Mouse (Mus musculus) erythroid progenitor cell, adult 5-6 weeks (primary cell): Measurements from ENCODE around the gene Tmbim6. TPM values are rescaled to one million over a fixed set of nuclear protein-coding genes. Genes with fewer than 3 reads are reported as not detected.

ENCODE experiments used
- ATAC-seq: replicated peaks from 2 replicates; pipeline ENCODE4 v1.8.0; 2016; ENCODE audit warnings: moderate number of reproducible peaks, mild to moderate bottlenecking, moderate TSS enrichment, inconsistent platforms; ENCODE audit not compliant: poor library complexity, low FRiP score, severe bottlenecking
- total RNA-seq, 2 experiments: library from RNA; stranded (forward) in 1 of 2; stranded (reverse) in 1 of 2; fragments of 150-400 nt in 1 of 2; fragments of 186-747, 209-891 nt in 1 of 2; gene quantifications; 2 replicates each; pipeline versions ENCODE4 v1.2.3 to v1.2.4; 2015 to 2017; ENCODE audit warnings: low replicate concordance in 2 of 2

The Tmbim6 gene
- total RNA-seq, 2 experiments from 2014 or later: 95.3 to 219 TPM

DNA sequence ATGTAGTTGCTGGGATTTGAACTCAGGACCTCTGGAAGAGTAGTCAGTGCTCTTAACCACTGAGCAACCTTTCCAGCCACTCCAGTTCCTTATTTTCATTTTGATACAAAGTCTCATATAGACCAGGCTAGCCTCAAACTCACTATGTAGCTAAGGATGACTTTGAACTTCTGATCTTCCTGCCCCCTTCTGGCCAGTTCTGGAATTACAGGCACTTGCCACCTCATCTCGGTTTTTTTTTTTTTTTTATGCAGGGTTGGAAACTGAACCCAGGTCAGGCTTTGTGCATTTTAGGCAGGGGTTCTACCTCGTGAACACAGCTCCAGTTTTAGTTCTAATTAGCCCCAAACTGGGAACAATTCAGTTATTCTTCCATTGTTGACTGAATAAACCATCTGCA is 23.1 kb downstream of the Tmbim6 start:
- 0 out of 2 replicates have a peak, but pooled peaks have one; percentile 42 for ATAC-seq

DNA sequence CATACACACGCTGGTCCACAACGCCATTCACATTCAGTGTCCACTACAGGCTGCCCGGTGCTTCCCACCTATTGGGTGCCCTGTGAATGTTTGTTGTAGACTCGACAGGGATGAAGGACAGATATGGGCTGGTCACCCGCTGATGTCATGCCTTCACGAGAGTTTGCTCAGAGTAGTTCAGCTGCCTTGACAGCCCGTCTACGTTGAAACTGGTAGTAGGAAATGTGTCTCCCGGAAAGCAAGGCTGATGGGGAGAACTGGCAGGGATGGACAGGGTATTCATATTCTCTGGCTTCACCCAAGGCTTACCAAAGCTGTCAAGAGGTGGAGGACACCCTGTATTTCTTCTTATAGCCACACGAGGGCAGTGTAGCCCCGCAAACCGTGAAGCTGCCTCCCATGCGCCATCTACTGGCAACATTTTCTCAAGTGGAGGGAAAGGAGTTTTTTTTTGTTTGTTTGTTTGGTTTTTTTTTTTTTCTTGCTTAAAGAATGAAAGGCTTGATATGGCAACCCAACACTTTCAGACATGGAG is 23.7 kb downstream of the Tmbim6 start:
- ATAC-seq: peak; percentile 85

DNA sequence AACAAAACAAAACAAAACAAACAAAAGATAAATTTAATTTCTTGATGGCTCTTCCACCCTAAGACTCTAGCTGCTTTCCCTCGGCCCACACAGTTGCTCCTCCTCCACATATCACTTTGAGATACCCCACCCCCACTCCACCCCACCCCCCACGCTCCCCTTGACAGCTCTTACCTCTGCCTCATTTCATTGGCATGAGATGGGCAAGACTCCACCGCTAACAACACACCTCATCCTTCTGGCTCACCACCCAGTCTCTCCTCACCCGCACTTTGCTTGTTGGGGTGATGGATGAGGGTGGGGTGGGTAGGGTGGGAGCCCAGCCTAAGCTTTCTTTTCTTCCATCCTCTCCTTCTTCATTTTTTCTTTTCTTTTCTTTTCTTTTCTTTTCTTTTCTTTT is 24.3 kb downstream of the Tmbim6 start:
- no peak for ATAC-seq

DNA sequence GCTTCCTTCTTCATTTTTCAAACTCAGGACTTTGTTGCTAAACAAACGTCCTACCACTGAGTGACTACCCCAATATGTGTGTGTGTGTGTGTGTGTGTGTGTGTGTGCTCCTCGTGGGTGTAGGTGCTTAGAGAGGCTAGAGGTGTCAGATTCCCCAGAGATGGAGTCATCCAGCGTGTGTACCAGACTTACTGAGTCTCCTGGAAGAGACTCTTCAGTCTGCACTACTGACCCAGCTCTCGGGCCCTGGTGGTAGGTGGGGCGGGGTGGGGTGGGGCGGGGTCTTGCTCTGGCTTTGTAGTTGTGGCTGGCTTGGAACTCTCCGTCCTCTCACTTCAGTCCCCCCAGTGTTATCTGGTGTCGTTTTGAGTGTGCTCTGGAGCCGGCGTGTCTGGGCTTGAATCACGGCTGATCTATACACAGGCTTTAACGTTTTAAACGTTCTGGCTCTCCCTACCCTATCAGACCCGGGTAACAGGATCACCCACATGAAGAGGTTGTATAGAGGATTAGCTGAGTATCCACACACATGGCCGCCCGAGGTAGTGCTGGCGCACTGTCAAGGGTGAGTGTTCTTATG is 25.1 kb downstream of the Tmbim6 start:
- no peak for ATAC-seq

DNA sequence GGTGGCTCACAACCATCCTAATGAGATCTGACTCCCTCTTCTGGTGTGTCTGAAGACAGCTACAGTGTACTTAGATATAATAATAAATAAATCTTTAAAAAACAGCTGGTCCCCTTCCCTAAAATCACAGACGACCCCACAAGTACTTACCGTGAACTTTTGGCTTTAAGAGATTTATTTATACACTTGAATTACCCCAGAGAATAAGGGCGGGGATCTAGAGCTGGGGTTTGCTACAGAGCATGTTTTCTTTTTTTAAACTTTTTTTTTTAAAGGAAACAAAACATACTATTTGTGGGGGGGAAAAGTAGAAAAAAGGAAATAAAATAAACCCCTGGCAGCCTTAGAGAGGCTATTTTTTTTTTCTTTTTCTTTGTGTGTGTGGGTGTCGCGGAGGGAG is 27.4 kb downstream of the Tmbim6 start:
- ATAC-seq: no peak

DNA sequence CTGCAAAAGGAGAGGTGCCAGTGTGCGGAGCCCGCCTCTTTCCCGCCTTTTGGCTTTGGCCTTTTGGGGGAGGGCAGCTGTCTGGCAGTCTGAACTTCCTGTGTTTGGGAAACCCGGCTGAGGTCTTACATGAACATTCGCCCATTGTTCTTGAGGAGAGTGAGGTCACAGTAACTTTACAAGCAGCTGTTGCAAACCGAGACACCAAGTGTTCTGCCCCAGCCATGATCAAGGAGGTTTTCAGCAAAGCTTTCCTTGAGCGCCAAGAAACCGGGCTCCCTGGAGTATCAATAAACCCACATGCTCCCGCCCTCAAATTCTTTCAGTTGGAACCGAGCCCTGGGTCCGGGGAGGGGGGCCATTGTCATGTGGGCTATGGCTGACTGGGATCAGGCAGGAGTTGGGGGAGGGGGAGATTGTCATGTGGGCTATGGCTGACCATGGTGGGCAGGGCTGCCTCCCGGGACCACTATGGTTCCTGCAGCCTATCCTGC is 27.9 kb downstream of the Tmbim6 start:
- ATAC-seq: no peak

DNA sequence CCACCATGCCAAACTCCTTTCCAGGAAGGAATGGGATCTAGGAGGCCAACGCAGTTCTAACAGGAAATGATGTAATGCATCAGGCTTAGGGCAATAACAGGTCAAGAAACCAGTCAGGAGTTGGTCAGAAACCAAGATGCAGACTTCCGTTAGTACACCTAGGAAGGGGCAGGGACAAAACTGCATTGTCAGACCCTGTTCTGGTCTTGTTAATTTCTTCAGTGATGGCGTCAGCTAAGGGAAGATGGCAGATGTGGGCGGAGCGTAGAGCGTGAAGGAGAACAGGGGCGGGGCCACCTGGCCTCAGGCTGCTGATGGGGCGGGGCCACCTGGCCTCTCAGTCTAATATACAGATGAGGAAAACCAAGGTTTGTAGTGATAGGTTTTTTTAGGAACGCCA is 28.5 kb downstream of the Tmbim6 start:
- 0 out of 2 replicates have a peak, but pooled peaks have one; percentile 49 for ATAC-seq

DNA sequence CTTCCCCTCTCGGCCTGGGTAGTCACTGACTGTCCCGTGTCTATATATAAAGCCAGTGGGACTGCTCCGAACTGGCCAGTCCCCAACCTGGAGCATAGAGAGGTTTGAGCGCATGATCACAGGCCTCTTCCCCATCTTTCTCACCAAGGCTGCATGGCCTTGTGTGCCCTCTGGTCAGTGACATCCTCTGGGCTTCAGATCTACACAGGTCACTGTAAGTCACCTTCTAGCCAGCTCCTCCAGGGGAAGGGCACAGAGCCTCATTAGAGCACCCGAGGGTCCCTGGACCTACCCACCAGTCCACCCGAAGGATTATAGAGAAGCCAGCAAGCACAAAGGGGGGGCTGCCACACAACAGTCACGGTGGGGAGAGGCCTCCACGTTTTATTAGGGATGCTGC is 29.0 kb downstream of the Tmbim6 start:
- ATAC-seq: no peak

DNA sequence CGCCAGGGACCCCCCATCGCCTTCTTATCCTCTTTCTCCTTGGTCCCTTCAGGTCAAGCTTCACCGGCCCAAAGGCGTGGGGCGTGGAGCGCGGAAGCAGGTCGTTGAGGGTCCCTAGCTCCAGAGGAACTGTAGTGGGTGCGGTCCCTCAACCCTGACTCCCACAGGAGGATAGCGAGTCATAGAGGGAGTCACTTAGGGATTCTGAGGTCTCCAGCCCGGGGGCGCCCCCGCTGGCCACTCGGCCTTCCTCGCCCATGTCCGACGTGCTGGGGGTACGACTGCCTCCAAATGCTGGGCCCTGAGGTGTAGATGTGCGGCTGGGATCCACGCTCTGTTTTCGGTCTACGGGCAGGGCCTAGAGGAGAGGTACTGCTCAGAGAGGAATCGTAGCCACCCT is 29.9 kb downstream of the Tmbim6 start:
- no peak for ATAC-seq

DNA sequence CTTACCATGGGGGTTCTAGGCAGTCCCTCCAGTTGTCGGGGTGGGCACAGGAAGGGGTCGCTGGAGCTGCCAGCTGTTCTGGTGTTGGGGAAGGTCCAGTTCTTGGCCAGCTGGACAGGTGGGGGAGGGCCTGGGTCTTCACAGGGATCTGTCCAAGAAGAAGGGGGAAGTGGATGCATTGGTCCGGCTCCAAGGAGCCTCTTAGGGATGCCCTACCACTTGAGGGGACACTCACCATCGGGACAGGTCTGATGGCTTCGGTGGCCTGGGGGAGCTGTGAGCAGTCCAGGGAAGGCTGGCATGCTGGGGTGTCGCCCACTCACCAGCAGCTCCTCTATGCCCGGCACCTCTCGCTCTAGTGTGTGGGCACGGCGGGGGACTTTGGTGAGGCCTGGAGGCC is 30.4 kb downstream of the Tmbim6 start:
- ATAC-seq: no peak

DNA sequence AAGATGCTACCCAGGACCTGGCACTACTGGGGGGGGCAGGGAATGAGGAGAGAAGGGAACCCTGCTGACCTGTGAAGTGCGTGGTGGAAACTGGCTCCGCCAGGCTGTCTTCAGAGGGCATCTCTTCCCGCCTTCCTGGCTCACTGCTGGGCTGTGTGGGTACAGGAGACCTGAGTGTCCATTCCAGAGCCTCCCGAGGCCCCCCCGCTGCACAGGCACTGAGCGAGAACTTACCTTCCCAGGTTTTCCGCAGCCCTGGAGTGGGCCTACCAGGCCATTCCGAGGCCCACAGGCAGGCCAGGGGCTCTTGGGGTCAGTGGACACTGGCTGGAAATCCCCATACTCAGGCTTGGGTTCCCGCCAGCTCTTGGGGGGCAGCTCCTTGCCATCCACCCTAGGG is 31.2 kb downstream of the Tmbim6 start:
- no peak for ATAC-seq

DNA sequence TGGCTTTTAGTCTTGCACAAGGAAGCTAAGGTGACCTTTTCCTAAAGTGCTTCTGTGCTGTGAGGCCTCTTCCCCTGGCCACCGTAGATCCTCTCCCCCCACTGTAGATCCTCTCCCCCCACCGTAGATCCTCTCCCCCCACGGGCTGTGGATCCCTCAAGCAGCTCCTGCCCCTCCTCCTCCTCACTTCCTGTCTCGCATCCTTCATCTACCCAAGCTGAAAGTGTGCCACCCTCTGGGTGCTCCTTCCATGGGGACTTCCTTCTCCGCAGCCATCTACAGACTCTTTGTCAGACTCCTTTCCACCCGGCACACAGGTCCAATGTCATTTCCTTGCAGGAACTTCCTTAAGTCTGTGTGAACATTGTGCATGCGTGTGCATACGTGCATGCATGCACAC is 37.7 kb downstream of the Tmbim6 start:
- no peak for ATAC-seq

DNA sequence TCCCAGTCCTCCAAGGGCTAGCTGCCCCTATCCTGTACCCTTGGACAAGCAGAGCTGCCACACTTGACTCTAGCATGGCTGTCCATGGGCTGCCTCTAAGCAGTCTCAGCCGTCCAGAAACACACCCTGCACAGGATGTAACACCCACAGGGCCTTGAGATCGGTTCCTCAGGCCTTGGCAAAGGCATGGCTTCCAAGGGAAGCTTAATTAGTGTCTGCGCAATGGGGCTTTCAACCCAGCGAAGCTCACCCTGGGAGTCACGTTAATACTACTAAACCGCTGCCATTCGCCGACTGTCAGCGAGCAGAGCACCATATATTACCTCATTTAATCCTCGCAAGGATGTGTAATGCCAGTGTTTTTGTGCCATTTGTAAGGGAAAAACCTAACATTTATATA is 38.4 kb downstream of the Tmbim6 start:
- ATAC-seq: no peak

DNA sequence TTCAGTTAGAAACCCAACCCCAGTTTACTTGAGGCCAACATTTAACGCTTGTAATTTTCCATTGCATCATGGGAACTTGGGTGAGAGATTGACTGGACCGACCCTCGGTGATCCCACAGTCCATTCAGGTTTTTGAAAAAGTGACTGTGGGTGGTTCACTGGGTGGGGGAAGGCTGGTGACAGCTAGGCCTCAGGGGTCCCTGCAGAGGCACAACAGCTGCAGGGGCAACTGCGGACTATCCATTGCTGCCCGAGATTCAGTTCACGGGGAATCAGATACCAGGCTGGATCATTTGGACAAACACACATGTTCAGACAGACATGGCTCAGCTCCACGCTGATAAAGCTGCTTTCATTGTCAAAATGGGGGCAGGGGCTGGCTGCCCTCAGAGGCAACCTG is 38.8 kb downstream of the Tmbim6 start:
- no peak for ATAC-seq

DNA sequence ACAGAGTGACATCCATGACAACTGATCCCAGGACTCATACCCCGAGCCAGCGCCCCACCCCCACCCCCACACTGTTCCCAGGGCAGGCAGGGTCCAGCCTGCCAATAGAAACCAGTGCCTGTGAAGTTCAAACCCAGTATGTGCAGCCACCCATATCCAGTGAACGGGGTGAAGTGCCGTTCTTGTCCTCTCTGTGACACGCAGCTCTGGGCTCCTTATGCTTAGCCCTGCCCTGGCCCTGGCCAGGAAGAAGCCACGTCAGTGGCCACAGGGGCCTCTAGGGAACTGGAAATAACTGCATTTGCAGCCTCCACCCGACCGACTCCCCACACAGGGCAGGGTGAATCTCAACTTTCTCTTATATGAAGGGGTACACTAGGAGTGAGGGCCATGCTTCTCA is 39.3 kb downstream of the Tmbim6 start:
- ATAC-seq: no peak

DNA sequence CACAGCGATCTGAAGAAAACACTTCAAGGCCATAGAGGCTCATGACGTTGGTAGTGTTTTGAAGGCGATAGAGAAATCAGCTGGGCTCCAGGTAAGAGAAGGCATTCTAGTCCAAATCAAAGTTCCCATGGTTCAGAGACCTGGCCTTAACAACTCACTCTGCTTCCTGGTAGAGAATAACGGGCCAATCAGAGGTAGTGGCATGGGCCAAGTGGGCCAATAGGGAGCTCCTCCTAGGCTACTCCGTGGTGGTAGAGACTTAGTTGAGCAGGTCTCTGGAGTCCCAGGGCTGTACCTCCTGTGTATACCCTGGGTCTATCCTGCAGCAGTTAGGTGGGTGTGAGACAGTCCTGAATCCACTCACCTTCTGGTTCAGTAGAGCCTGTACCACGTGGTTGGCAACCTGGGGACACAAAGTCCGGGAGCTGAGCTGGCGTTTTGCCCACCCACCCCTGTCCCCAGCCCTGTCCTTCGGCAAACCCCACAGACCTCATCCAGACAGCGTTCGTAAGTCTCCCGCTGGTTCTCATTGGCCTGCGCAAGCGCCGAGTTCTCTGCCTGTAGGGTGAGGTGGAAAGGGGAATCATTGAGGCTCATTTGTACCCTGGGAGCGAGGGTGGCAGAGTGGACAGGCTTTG is 40.5 kb downstream of the Tmbim6 start:
- no peak for ATAC-seq

DNA sequence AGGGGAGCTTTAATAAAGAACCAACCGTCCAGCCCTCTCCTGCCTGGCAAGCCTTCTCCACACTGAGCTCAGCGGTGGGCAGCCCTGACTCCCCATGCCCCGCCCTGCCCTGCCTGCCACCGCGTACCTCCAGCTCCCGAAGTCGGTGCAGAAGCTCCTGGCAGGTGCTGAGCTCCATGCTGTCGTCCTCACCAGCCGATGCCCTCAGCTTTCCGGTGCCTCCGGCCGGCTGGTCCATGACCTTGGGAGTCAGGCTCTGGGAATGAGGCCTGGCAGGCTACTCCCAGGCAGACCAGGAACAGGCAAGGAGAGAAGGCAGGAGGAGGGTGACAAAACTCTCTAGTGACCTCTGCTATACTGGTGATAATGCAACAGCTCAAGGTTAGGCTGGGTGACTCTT is 41.2 kb downstream of the Tmbim6 start:
- ATAC-seq: no peak

DNA sequence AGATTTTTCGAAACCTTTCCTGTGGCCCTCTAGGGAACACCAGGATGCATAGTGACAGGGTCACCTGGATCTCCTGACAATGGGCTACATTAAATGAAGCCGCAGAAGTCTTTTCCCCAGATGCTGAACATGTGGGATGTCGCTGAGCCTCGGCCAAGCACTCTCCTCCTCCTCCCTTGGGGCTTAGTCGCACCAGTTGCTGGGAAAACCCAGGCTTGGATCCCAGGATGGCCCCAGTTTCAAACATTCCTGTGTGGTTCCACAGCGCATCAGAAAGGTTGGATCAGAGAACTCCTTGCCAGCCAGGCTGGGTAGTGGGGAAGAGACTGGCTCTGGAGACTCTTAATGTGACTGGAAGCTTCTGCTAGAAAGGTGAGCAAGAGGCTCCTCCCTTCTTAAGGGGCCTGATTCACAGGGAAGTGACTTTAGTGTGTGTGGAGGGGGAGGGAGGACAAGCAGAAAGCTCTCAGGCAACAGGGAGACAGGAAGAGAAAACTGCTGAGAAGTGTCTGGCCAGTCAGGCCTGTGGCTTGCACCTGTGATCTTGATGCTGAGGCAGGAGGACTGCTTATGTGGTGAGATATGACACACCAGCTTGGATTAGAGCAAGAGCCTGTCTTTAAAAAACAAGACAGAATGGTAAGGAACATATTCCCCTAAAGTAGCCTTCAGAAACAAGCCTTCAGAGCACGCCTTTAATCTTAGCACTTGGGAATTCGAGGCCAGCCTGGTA is 46.5 kb downstream of the Tmbim6 start:
- ATAC-seq: no peak

DNA sequence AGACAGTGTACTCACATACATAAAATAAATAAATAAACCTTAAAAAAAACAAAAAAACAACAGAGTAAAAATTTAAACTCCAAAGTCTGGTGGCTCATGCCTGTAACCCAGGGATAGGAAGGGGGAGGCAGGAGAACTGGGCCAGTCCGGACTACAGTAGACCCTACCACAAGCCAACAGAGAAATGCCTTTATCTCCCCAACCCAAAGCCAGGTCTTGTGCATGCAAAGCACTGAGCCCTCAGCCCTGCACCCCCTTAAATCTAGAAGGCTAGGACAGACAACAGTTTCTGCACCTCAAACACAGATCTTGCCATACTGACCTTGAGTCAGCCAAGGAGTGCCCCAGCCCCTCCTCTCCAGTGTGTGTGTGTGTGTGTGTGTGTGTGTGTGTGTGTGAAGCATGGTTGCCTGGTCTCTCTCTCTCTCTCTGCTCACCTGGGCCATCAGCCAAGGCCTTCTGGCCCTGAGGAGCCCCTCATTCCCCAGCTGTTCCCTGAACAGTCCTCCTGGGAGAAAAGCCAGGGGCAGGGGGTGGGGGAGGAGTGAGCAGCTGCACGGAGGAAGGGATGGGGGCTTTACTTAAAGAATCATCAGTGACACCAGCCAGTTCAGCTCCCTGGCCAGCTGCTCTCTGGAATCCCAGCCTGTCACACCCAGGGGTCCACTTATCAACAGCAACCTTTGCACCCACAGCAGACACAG is 47.6 kb downstream of the Tmbim6 start:
- ATAC-seq: no peak

DNA sequence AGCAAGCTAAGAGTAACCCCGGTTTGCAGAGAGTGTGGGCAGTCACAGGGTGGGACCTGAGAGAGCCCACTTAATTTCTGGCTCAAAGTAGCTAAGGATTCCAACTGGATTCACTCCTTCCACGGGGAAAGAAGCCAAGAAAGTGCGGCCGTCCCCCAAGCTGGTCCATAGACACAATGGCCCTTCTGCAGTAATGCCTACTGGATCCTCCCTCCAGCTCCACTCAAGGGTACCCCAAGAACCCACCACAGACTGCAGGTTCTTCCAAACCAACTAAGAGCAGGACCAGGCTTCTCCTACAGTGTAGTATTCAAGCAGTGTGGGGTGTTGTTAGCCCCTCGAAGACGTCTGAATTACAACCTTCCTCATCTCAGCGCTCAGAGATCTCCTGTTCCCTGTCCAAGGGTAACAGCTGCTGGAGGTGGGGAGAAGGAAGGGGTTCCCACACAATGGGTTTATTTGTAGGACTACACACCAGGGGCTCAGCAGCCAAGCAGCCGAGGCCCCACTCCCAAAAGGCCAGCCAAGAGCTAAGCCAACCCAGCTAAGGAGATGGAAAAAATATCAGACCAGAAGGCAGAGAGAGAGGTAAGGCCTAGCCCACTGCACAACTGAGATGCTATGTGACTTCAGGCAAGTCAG is 48.3 kb downstream of the Tmbim6 start:
- no peak for ATAC-seq
